Mouse (Mus musculus): Measurements from ENCODE around the gene Bbs12. TPM values are rescaled to one million over a fixed set of nuclear protein-coding genes. Genes with fewer than 3 reads are reported as not detected.

Bbs12 gene
- polyA plus RNA-seq (2012; rRNA removed; ENCODE audit: low replicate concordance) = 0.08 and 0.11 TPM in 2 replicates

DNA sequence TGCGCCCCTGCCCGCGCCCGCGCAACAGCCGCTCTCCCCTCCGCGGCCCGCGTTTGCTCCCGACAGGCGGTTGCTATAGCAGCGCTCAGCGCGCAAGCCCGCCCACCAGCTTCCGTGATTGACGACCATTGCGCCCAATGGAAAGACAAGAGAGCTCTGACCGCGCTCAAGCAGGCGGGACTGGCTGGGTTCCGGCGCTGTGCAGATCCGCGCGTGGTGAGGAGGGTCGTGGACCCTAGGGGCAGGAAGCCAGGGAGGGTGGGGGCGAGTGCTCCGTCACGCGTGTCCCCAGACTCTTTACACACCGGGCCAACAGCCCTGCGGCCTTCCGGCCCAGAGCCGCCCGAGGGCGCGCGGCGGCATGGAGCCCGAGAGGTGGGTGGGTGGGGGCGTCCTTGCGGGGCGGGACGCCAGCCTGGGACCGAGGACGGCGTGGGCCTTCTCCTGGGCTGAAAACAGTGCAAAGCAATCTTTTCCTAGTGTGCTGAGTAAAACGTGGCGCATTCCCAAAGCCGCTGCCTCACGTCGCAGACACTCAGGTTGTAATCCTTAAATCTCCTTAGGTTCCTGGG lies at the start of gene Bbs12, which contains the start of gene Cetn4:
TSS of gene Bbs12 (plus strand) at position 185 of the 572 bp plus-strand sequence.
TSS of gene Cetn4 (minus strand) at position 339 of the 572 bp plus-strand sequence.

DNA sequence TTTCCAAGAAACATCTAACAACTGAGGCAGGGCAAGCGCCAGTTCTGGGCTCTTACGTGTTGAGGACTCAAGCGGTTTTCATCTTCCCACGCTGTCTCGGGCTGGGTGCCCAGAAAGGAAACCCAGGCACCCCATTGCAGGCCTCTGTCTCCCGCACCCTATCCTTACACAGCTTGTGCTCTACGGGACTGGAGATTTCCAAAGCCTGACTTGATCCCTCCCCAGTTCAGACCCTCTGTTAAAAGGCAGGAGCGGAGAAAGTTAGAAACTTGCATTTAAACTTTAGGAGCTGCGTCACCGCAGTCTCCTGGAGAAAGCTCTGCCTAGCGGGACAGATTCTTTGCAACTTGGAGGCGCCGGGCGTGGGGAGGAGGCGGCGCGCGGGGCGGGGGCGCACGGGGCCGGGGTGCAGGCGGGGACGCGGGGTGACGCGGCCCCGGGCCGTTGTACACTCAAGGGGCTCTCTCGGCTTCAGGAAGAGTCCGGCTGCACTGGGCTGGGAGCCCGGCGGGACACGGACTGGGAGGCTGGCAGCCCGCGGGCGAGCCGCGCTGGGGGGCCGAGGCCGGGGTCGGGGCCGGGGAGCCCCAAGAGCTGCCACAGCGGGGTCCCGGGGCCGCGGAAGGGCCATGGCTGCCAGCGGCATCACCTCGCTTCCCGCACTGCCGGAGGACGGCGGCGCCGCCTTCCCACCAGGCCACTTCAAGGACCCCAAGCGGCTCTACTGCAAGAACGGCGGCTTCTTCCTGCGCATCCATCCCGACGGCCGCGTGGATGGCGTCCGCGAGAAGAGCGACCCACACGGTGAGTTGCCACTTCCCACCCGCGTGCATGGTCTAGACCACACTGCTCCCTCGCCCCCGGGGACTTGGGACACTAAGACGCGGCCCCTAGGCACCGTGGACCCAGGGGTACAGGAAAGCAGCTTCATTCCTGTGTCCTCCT lies 36.1 kb downstream of the Bbs12 start, which contains the start of gene Fgf2:
TSS of gene Fgf2 (plus strand) at position 126 of the 945 bp plus-strand sequence.

Other genes starting within 250 kb of the Bbs12 start
- not detected in 2 replicates for gene Adad1, start 249.0 kb upstream of the Bbs12 start, polyA plus RNA-seq (2012; rRNA removed; ENCODE audit: low replicate concordance)
- 0.08 TPM in 1 of 2 replicates, not detected in the other for gene Il2, start 186.6 kb upstream of the Bbs12 start, polyA plus RNA-seq (2012; rRNA removed; ENCODE audit: low replicate concordance)
- not detected in 2 replicates for gene Il21, start 79.9 kb upstream of the Bbs12 start, polyA plus RNA-seq (2012; rRNA removed; ENCODE audit: low replicate concordance)
- not detected in 2 replicates for gene Cetn4, start 154 bp downstream of the Bbs12 start, polyA plus RNA-seq (2012; rRNA removed; ENCODE audit: low replicate concordance)
- 0.26 and 0.56 TPM in 2 replicates for gene Fgf2, start 35.8 kb downstream of the Bbs12 start, polyA plus RNA-seq (2012; rRNA removed; ENCODE audit: low replicate concordance)
- 0.25 and 0.33 TPM in 2 replicates for gene Spata5, start 107.3 kb downstream of the Bbs12 start, polyA plus RNA-seq (2012; rRNA removed; ENCODE audit: low replicate concordance)
- 20.9 and 22.0 TPM in 2 replicates for gene Nudt6, start 107.7 kb downstream of the Bbs12 start, polyA plus RNA-seq (2012; rRNA removed; ENCODE audit: low replicate concordance)